Mouse (Mus musculus) kidney, embryonic 15.5 days (tissue): ENCODE measurements around the gene Gmfg. TPM values are rescaled to one million over a fixed set of nuclear protein-coding genes. Genes with fewer than 3 reads are reported as not detected.

Experiments
- ATAC-seq: fragments of 200-750 bp; cut with Nextera tagmentation; replicated peaks from 2 replicates; pipeline ENCODE4 v1.8.0; 2017; ENCODE audit warnings: moderate TSS enrichment; ENCODE audit not compliant: low FRiP score
- H3K27ac ChIP-seq: fragments of 300-500 bp; sonication (generic); 2 replicates; pipeline ENCODE4 v1.5.1; 2015; ENCODE audit warnings: mild to moderate bottlenecking, inconsistent platforms
- H3K27me3 ChIP-seq: fragments of 300-500 bp; sonication (generic); 2 replicates; pipeline ENCODE4 v1.6.1; 2015; ENCODE audit warnings: inconsistent platforms
- H3K36me3 ChIP-seq: fragments of 300-500 bp; sonication (generic); 2 replicates; pipeline ENCODE4 v1.6.1; 2015; ENCODE audit warnings: inconsistent platforms
- H3K4me1 ChIP-seq: fragments of 300-500 bp; sonication (generic); 2 replicates; pipeline ENCODE4 v1.6.1; 2015; ENCODE audit warnings: inconsistent platforms
- H3K4me2 ChIP-seq: fragments of 300-500 bp; sonication (generic); 2 replicates; pipeline ENCODE4 v1.6.1; 2015; ENCODE audit warnings: moderate library complexity, mild to moderate bottlenecking, inconsistent platforms
- H3K4me3 ChIP-seq: fragments of 300-500 bp; sonication (generic); replicated peaks from 2 replicates; pipeline ENCODE4 v1.5.1; 2015; ENCODE audit warnings: mild to moderate bottlenecking, inconsistent platforms
- H3K9ac ChIP-seq: fragments of 300-500 bp; sonication (generic); 2 replicates; pipeline ENCODE4 v1.6.1; 2015; ENCODE audit warnings: mild to moderate bottlenecking, inconsistent platforms
- H3K9me3 ChIP-seq: fragments of 300-500 bp; sonication (generic); replicated peaks from 2 replicates; pipeline ENCODE4 v1.6.1; 2016; ENCODE audit warnings: inconsistent platforms
- WGBS: fragments of 180-500 bp; shearing (Covaris S2); methylation state at CpG from one replicate; pipeline ENCODE4 v1.1.7; 2015; ENCODE audit warnings: mixed read lengths; 5-methylcytosine and 5-hydroxymethylcytosine counted together
- polyA plus RNA-seq: library from polyadenylated mRNA; unstranded; fragments of >200 nt; fragmentation: Nextera tagmentation; extraction: Ambion mirVana; gene quantifications from 2 replicates; pipeline ENCODE4 v1.2.1, GENCODE M21; 2015

Gmfg gene
- polyA plus RNA-seq, 1 experiment from 2014 or later = 17.3 TPM

GRCm38 (mm10) chr7:28464416-28465212, 27.4 kb downstream of the Gmfg start:
- Histone ChIP-seq H3K4me1 (peaks cover 31% of the 10 kb centered on the region), H3K36me3 (peaks cover 41% of the 10 kb centered on the region), H3K27ac (no peak overlapping the region), H3K9me3 (no peaks in the 10 kb centered on the region), H3K9ac (no peak overlapping the region), H3K4me2 (peak overlapping the region; percentile 33), H3K27me3 (peaks cover 11% of the 10 kb centered on the region), H3K4me3 (peak overlapping the region; percentile 10; the same call in 1 of the 2 replicates)
- peak; percentile 35 for ATAC-seq
- 61% methylated on average over 10 of the region's 10 CpGs for WGBS

- Histone ChIP-seq H3K36me3 (peaks cover 21% of the 10 kb centered on the region), H3K9me3 (no peaks in the 10 kb centered on the region), H3K9ac (peak overlapping the region; percentile 48), H3K4me2 (peak overlapping the region; percentile 83), H3K27ac (no peak overlapping the region), H3K4me3 (peak overlapping the region; percentile 54), H3K4me1 (peaks cover 31% of the 10 kb centered on the region), H3K27me3 (peaks cover 11% of the 10 kb centered on the region)
- peak; percentile 24 for ATAC-seq
- WGBS = 14% methylated on average over 40 of the region's 40 CpGs
Measured at GRCm38 (mm10) chr7:28466721-28467212, 29.5 kb downstream of the Gmfg start.

- WGBS = 2% methylated on average over 63 of the region's 63 CpGs
- Histone ChIP-seq H3K36me3 (peaks cover 16% of the 10 kb centered on the region), H3K4me2 (peak overlapping the region; percentile 83), H3K4me3 (peak overlapping the region; percentile 54), H3K9me3 (no peaks in the 10 kb centered on the region), H3K4me1 (peaks cover 31% of the 10 kb centered on the region), H3K27ac (no peak overlapping the region), H3K27me3 (peaks cover 11% of the 10 kb centered on the region), H3K9ac (peak overlapping the region; percentile 48)
- ATAC-seq = peak; percentile 85
Measured at GRCm38 (mm10) chr7:28467213-28467751, 30.0 kb downstream of the Gmfg start.

DNA sequence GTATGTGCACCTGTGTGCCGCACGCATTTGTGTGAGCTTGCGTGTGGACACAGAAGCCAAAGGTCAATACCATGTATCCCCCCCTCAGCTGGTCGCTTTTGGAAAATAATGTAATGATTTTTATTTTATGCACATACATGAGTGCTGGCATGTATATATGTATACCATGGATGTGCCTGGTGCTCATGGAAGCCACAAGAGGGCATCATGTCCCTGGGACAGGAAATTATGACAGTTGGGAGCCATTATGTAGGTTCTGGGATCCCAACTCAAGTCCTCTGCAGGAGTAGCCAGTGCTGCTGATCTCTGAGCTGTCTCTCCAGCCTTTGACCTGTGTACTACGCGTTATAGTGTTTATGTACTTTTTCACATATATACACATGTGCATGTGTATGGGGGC, 38.9 kb downstream of the Gmfg start:
- no peak overlapping the region for H3K27ac ChIP-seq
- H3K9ac ChIP-seq = no peak overlapping the region
- WGBS = 90% methylated on average over 6 of the region's 6 CpGs
- H3K27me3 ChIP-seq = no peaks in the 10 kb centered on the region
- H3K9me3 ChIP-seq = no peaks in the 10 kb centered on the region
- ATAC-seq = no peak
- H3K4me3 ChIP-seq = no peak overlapping the region
- no peak overlapping the region for H3K4me2 ChIP-seq
- H3K4me1 ChIP-seq = peaks cover 7% of the 10 kb centered on the region
- no peaks in the 10 kb centered on the region for H3K36me3 ChIP-seq

- no peak overlapping the region for H3K27ac ChIP-seq
Measured at GRCm38 (mm10) chr7:28477363-28477762, 40.1 kb downstream of the Gmfg start.

DNA sequence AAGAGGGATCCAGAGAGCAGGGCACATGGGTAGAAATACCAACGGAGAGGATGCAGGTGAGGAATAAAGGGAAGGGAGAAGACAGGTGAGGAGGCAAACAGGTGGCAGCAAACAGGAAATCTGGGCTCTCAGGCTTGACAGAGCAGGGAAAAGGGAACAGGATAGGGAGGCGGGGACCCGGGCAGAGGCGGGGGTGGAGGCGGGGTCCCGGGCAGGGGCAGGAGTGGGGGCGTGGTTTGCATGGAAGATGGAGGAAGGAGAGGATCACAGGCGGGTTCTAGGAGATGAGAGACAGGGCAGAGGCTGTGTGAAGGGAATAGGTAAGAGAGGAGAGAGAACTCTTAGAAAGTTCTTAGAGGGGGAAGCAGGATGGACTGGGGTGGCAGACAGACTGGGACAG, 41.6 kb downstream of the Gmfg start:
- WGBS = 4% methylated on average over 8 of the region's 8 CpGs
- peaks cover 7% of the 10 kb centered on the region for H3K4me1 ChIP-seq
- H3K4me2 ChIP-seq = peak overlapping the region; percentile 32; the same call in 1 of the 2 replicates
- no peak overlapping the region for H3K27ac ChIP-seq
- no peaks in the 10 kb centered on the region for H3K36me3 ChIP-seq
- peak; percentile 62 for ATAC-seq
- no peaks in the 10 kb centered on the region for H3K27me3 ChIP-seq
- H3K9ac ChIP-seq = no peak overlapping the region
- no peaks in the 10 kb centered on the region for H3K9me3 ChIP-seq
- H3K4me3 ChIP-seq = no peak overlapping the region

More at GRCm38 (mm10) chr7:28477363-28477762, 40.1 kb downstream of the Gmfg start:
- H3K9me3 ChIP-seq = no peaks in the 10 kb centered on the region
- H3K9ac ChIP-seq = no peak overlapping the region
- no peaks in the 10 kb centered on the region for H3K27me3 ChIP-seq
- 89% methylated on average over 5 of the region's 5 CpGs for WGBS
- H3K36me3 ChIP-seq = no peaks in the 10 kb centered on the region
- H3K4me1 ChIP-seq = peaks cover 7% of the 10 kb centered on the region
- no peak overlapping the region for H3K4me3 ChIP-seq
- no peak overlapping the region for H3K4me2 ChIP-seq
- ATAC-seq = peak; percentile 36; the same call in 1 of the 2 replicates

- H3K4me1 ChIP-seq = peaks cover 12% of the 10 kb centered on the region
- H3K27me3 ChIP-seq = peaks cover 12% of the 10 kb centered on the region
- 81% methylated on average over 11 of the region's 11 CpGs for WGBS
- no peak overlapping the region for H3K27ac ChIP-seq
- no peak for ATAC-seq
- no peaks in the 10 kb centered on the region for H3K36me3 ChIP-seq
- H3K9me3 ChIP-seq = no peaks in the 10 kb centered on the region
- no peak overlapping the region for H3K9ac ChIP-seq
- H3K4me2 ChIP-seq = no peak overlapping the region
- no peak overlapping the region for H3K4me3 ChIP-seq
Measured at GRCm38 (mm10) chr7:28482854-28483253, 45.6 kb downstream of the Gmfg start.

GRCm38 (mm10) chr7:28484192-28484591, 46.9 kb downstream of the Gmfg start:
- peaks cover 13% of the 10 kb centered on the region for H3K4me1 ChIP-seq
- 28% methylated on average over 4 of the region's 4 CpGs for WGBS
- no peaks in the 10 kb centered on the region for H3K9me3 ChIP-seq
- no peak for ATAC-seq
- H3K27ac ChIP-seq = no peak overlapping the region
- no peak overlapping the region for H3K4me3 ChIP-seq
- peaks cover 16% of the 10 kb centered on the region for H3K27me3 ChIP-seq
- H3K36me3 ChIP-seq = no peaks in the 10 kb centered on the region
- no peak overlapping the region for H3K9ac ChIP-seq
- H3K4me2 ChIP-seq = no peak overlapping the region

- Histone ChIP-seq H3K36me3 (no peaks in the 10 kb centered on the region), H3K4me2 (peak overlapping the region; percentile 56), H3K9ac (no peak overlapping the region), H3K27ac (no peak overlapping the region), H3K27me3 (peaks cover 16% of the 10 kb centered on the region), H3K4me3 (peak overlapping the region; percentile 27), H3K4me1 (peaks cover 19% of the 10 kb centered on the region), H3K9me3 (no peaks in the 10 kb centered on the region)
- WGBS = 3% methylated on average over 16 of the region's 16 CpGs
- ATAC-seq = no peak
Measured at GRCm38 (mm10) chr7:28488030-28488491, 50.8 kb downstream of the Gmfg start.

GRCm38 (mm10) chr7:28490410-28490809, 53.2 kb downstream of the Gmfg start:
- H3K27me3 ChIP-seq = peaks cover 16% of the 10 kb centered on the region
- ATAC-seq = peak; percentile 64
- H3K27ac ChIP-seq = no peak overlapping the region
- peak overlapping the region; percentile 44 for H3K4me2 ChIP-seq
- H3K9me3 ChIP-seq = no peaks in the 10 kb centered on the region
- H3K9ac ChIP-seq = no peak overlapping the region
- peak overlapping the region; percentile 18 for H3K4me3 ChIP-seq
- H3K4me1 ChIP-seq = peaks cover 19% of the 10 kb centered on the region
- H3K36me3 ChIP-seq = no peaks in the 10 kb centered on the region
- WGBS = 4% methylated on average over 10 of the region's 10 CpGs

GRCm38 (mm10) chr7:28490903-28491302, 53.7 kb downstream of the Gmfg start:
- WGBS = 30% methylated on average over 14 of the region's 14 CpGs
- H3K4me1 ChIP-seq = peaks cover 19% of the 10 kb centered on the region
- H3K4me3 ChIP-seq = peak overlapping the region; percentile 18
- H3K4me2 ChIP-seq = peak overlapping the region; percentile 44
- H3K36me3 ChIP-seq = no peaks in the 10 kb centered on the region
- no peak for ATAC-seq
- no peak overlapping the region for H3K27ac ChIP-seq
- H3K9me3 ChIP-seq = no peaks in the 10 kb centered on the region
- peaks cover 16% of the 10 kb centered on the region for H3K27me3 ChIP-seq
- no peak overlapping the region for H3K9ac ChIP-seq

- no peaks in the 10 kb centered on the region for H3K36me3 ChIP-seq
- H3K9me3 ChIP-seq = no peaks in the 10 kb centered on the region
- ATAC-seq = no peak
- peaks cover 19% of the 10 kb centered on the region for H3K4me1 ChIP-seq
- WGBS = 89% methylated on average over 8 of the region's 8 CpGs
- peaks cover 9% of the 10 kb centered on the region; the same call in 1 of the 2 replicates for H3K27me3 ChIP-seq
- H3K4me2 ChIP-seq = no peak overlapping the region
- no peak overlapping the region for H3K27ac ChIP-seq
- no peak overlapping the region for H3K9ac ChIP-seq
- H3K4me3 ChIP-seq = no peak overlapping the region
Measured at GRCm38 (mm10) chr7:28492310-28492709, 55.1 kb downstream of the Gmfg start.
